Mouse (Mus musculus): ENCODE data around the gene Pdzk1. TPM values are rescaled to one million over a fixed set of nuclear protein-coding genes. Genes with fewer than 3 reads are reported as not detected.

The Pdzk1 gene
- total and polyA plus RNA-seq, 3 experiments: 0.18 to 0.27 TPM; not detected in 1

DNA sequence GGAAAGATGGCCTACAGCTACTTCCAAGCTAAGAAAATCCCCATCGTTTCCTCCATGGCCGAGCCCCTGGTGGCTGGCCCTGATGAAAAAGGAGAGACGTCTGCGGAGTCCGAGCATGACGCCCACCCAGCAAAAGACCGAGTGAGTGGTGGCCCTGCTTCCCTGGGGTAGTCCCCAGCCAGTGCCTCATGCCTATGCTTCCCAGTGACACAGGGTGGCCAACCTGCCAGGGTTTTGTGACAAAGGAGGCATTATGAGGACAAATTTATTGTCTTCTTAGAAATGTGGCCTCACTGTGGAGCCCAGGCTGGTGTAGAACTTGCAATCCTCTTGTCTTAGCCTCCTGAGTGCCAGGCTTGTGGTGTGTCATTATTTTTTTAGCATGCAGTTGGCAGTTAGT, 40.0 kb downstream of the Pdzk1 start:
- Histone ChIP-seq H3K36me3 (ENCODE audit: control insufficient read depth in 1 of 2, insufficient read depth in 2 of 2, low read length in 2 of 2) (peaks cover 0 to 24% of the 10 kb centered on the region in 2 experiments; a peak in 2 of 4 replicates), H3K27ac (ENCODE audit: control insufficient read depth, low read depth, low read length) (no peak overlapping the region), H3K79me2 (ENCODE audit: control insufficient read depth, insufficient read depth, low read length, poor library complexity) (no peaks in the 10 kb centered on the region)

DNA sequence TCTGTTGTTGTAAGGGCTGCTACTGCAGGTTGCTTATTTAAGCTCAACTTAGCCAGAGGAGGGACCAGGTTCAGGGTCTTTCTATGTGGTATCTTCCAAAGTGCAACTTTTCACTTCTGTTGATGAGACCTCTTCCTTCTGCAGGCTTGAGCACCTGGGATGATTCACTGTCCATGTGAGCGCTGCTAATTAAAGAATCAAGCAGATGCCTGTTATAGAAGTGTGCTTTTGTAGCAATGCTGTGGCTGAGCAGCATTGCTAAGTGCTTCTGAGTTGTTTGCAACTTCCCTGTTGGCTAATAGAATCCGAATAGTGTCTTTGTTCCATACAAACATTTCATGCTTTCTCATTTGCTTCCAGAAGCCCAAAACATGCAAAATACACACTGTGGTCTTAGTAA, 41.2 kb downstream of the Pdzk1 start:
- Histone ChIP-seq H3K9ac (ENCODE audit: control insufficient read depth, low read depth, low read length, poor library complexity, severe bottlenecking) (no peak overlapping the region), H3K36me3 (ENCODE audit: control insufficient read depth in 1 of 2, insufficient read depth in 2 of 2, low read length in 2 of 2) (peaks cover 0 to 30% of the 10 kb centered on the region in 2 experiments; a peak in 2 of 4 replicates), H3K79me2 (ENCODE audit: control insufficient read depth, insufficient read depth, low read length, poor library complexity) (no peaks in the 10 kb centered on the region), H3K27me3 (ENCODE audit: control insufficient read depth in 1 of 2, insufficient read depth in 2 of 2, low read length in 2 of 2) (no peaks in the 10 kb centered on the region), H3K4me3 (ENCODE audit: control insufficient read depth in 1 of 2, insufficient read depth in 1 of 2, low read depth in 2 of 2, low read length in 2 of 2) (no peak overlapping the region), H3K9me3 (replicated peaks; ENCODE audit: insufficient read depth, low read length) (no peaks in the 10 kb centered on the region), H3K4me1 (ENCODE audit: control insufficient read depth in 1 of 2, insufficient read depth in 2 of 2, low read length in 2 of 2) (no peaks in the 10 kb centered on the region), H3K27ac (ENCODE audit: control insufficient read depth, low read depth, low read length) (no peak overlapping the region)
- TF ChIP-seq E2F4 (IDR thresholded peaks at IDR 0.05; ENCODE audit: borderline replicate concordance, low read depth, low read length) (no peak), NELFE (IDR thresholded peaks at IDR 0.05; ENCODE audit: low read depth, low read length) (no peak), TBP (IDR thresholded peaks at IDR 0.05; ENCODE audit: low read depth, low read length) (no peak), TAL1 (IDR thresholded peaks at IDR 0.05; ENCODE audit: low read length) (no peak), JUND (IDR thresholded peaks at IDR 0.05; ENCODE audit: low read depth, low read length) (no peak), HCFC1 (IDR thresholded peaks at IDR 0.05; ENCODE audit: low read depth, low read length) (no peak), KAT2A (conservative IDR thresholded peaks at IDR 0.05; ENCODE audit: low read depth, low read length) (no peak), NRF1 (IDR thresholded peaks at IDR 0.05; ENCODE audit: insufficient read depth, low read depth, low read length, poor library complexity, severe bottlenecking) (no peak), CTCF (IDR thresholded peaks at IDR 0.05 in 2 of 3, conservative IDR thresholded peaks at IDR 0.05 in 1 of 3; ENCODE audit: control insufficient read depth in 1 of 3, insufficient read depth in 1 of 3, low read depth in 2 of 3, low read length in 3 of 3, poor library complexity in 1 of 3, severe bottlenecking in 1 of 3) (no peak)
- DNase-seq (ENCODE audit: low read depth, low spot score): no peak

More for the DNA sequence above, 40.0 kb downstream of the Pdzk1 start:
- Histone ChIP-seq H3K4me3 (ENCODE audit: control insufficient read depth in 1 of 2, insufficient read depth in 1 of 2, low read depth in 2 of 2, low read length in 2 of 2) (no peak overlapping the region), H3K9me3 (replicated peaks; ENCODE audit: insufficient read depth, low read length) (no peaks in the 10 kb centered on the region), H3K27me3 (ENCODE audit: control insufficient read depth in 1 of 2, insufficient read depth in 2 of 2, low read length in 2 of 2) (no peaks in the 10 kb centered on the region), H3K4me1 (ENCODE audit: control insufficient read depth in 1 of 2, insufficient read depth in 2 of 2, low read length in 2 of 2) (no peaks in the 10 kb centered on the region), H3K9ac (ENCODE audit: control insufficient read depth, low read depth, low read length, poor library complexity, severe bottlenecking) (no peak overlapping the region)
- no peak for TF ChIP-seq USF2 (IDR thresholded peaks at IDR 0.05; ENCODE audit: borderline replicate concordance in 1 of 2, insufficient read depth in 1 of 2, low read depth in 1 of 2, low read length in 2 of 2)
- TF ChIP-seq TCF12 (IDR thresholded peaks at IDR 0.05; ENCODE audit: low read depth, low read length): no peak
- DNase-seq (ENCODE audit: low read depth, low spot score): no peak

DNA sequence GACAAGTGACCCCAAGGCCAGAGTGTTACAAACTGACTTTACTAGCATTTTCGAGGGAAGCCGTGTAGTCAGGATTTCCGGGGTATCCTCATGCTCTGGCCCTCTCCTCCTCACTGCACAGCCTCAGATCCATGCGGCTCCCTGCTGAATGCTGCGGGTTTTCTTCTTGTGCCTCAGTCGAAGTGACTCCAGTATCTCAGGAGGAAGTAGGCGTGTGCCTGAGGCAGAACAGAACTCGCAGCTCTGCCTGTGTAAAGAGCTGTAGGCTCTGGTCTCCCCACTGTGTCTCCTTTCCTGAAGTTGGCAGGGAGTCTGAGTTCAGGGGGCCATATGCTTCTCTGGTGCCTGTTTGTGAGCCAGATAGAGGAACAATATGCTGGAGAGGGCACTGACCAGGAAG, 42.0 kb downstream of the Pdzk1 start:
- H3K27ac ChIP-seq (ENCODE audit: control insufficient read depth, low read depth, low read length): no peak overlapping the region
- no peak for TF ChIP-seq CHD1 (IDR thresholded peaks at IDR 0.05; ENCODE audit: low read depth, low read length)
- TF ChIP-seq RCOR1 (IDR thresholded peaks at IDR 0.05; ENCODE audit: low read depth, low read length): no peak
- TF ChIP-seq E2F4 (IDR thresholded peaks at IDR 0.05; ENCODE audit: borderline replicate concordance, low read depth, low read length): no peak
- no peak overlapping the region for H3K9ac ChIP-seq (ENCODE audit: control insufficient read depth, low read depth, low read length, poor library complexity, severe bottlenecking)
- no peak for DNase-seq (ENCODE audit: low read depth, low spot score)
- H3K4me3 ChIP-seq (ENCODE audit: control insufficient read depth in 1 of 2, insufficient read depth in 1 of 2, low read depth in 2 of 2, low read length in 2 of 2): no peak overlapping the region
- peaks cover 0 to 38% of the 10 kb centered on the region in 2 experiments; a peak in 2 of 4 replicates for H3K36me3 ChIP-seq (ENCODE audit: control insufficient read depth in 1 of 2, insufficient read depth in 2 of 2, low read length in 2 of 2)
- no peaks in the 10 kb centered on the region for H3K4me1 ChIP-seq (ENCODE audit: control insufficient read depth in 1 of 2, insufficient read depth in 2 of 2, low read length in 2 of 2)
- no peaks in the 10 kb centered on the region for H3K27me3 ChIP-seq (ENCODE audit: control insufficient read depth in 1 of 2, insufficient read depth in 2 of 2, low read length in 2 of 2)
- no peaks in the 10 kb centered on the region for H3K79me2 ChIP-seq (ENCODE audit: control insufficient read depth, insufficient read depth, low read length, poor library complexity)
- H3K9me3 ChIP-seq (replicated peaks; ENCODE audit: insufficient read depth, low read length): no peaks in the 10 kb centered on the region
